Mouse (Mus musculus): ENCODE results near the gene Cmtm5. TPM values are rescaled to one million over a fixed set of nuclear protein-coding genes. Genes with fewer than 3 reads are reported as not detected.
"Not testable (repeated sequence)": the region's sequence is repeated elsewhere in the genome, so short reads cannot be mapped to it uniquely, and the experiment has no call there.

Gene Cmtm5
- polyA plus RNA-seq, 1 experiment from 2014 or later: 8.3 TPM

DNA sequence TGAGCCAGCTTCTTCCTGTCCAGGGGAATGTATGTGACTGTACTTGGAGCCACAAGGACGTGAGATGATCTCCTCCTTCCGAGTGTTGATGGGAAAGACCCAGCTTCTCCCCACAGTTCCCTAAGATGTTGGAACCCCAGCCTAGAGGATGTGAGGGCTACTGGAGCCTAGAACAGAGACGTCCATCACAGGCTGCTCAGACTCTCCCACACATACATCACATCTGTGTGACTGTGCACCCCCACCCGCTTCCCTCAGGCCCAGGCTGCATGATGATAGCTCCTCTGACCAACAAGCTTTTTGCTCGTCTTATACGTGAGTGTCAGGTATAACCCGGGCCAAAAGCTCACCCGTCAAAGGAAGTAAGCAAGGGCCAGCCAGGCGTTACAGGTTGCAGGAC is 12.7 kb downstream of the Cmtm5 start:
- Histone ChIP-seq H3K4me1 (no peaks in the 10 kb centered on the region), H3K36me3 (no peaks in the 10 kb centered on the region), H3K27me3 (no peaks in the 10 kb centered on the region), H3K9me3 (no peaks in the 10 kb centered on the region), H3K9ac (no peak overlapping the region), H3K27ac (no peak overlapping the region), H3K4me2 (no peak overlapping the region), H3K4me3 (no peak overlapping the region)
- whole genome bisulfite sequencing: 85% methylated on average over 9 of the region's 9 CpGs
- ATAC-seq (ENCODE audit: insufficient number of reproducible peaks, insufficient read depth, low FRiP score, low TSS enrichment, low read depth): no peak

DNA sequence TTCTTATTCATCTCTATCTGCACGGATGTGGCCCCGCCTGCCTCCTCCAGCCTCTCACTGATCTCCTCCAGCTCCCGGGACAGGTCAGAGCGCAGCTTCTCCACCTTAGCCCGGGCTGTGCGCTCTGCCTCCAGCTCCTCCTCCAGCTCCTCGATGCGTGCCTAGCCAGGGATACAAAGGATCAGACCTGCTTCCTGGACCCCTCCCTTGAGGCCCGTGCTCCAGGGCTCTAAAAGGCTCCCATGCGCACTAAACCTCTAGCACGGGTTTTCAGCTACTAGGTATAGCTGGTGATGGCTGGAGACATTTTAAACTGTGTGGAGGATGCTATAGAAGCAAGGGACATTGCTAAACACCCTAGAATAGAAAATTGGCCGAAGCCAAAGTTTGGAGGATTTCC is 14.4 kb downstream of the Cmtm5 start:
- H3K4me1 ChIP-seq: no peaks in the 10 kb centered on the region
- no peaks in the 10 kb centered on the region for H3K36me3 ChIP-seq
- no peak overlapping the region for H3K4me3 ChIP-seq
- H3K27ac ChIP-seq: no peak overlapping the region
- whole genome bisulfite sequencing: 63% methylated on average over 12 of the region's 12 CpGs
- no peaks in the 10 kb centered on the region for H3K27me3 ChIP-seq
- ATAC-seq (ENCODE audit: insufficient number of reproducible peaks, insufficient read depth, low FRiP score, low TSS enrichment, low read depth): no peak
- no peak overlapping the region for H3K4me2 ChIP-seq
- no peak overlapping the region for H3K9ac ChIP-seq
- no peaks in the 10 kb centered on the region for H3K9me3 ChIP-seq

GRCm38 (mm10) chr14:54951587-54951986 is 15.5 kb downstream of the Cmtm5 start:
- 87% methylated on average over 6 of the region's 6 CpGs for WGBS
- no peak overlapping the region for H3K27ac ChIP-seq
- H3K36me3 ChIP-seq: no peaks in the 10 kb centered on the region
- no peak overlapping the region for H3K9ac ChIP-seq
- ATAC-seq (ENCODE audit: insufficient number of reproducible peaks, insufficient read depth, low FRiP score, low TSS enrichment, low read depth): no peak
- no peak overlapping the region for H3K4me2 ChIP-seq
- H3K4me1 ChIP-seq: no peaks in the 10 kb centered on the region
- H3K9me3 ChIP-seq: no peaks in the 10 kb centered on the region
- no peak overlapping the region for H3K4me3 ChIP-seq
- H3K27me3 ChIP-seq: no peaks in the 10 kb centered on the region

DNA sequence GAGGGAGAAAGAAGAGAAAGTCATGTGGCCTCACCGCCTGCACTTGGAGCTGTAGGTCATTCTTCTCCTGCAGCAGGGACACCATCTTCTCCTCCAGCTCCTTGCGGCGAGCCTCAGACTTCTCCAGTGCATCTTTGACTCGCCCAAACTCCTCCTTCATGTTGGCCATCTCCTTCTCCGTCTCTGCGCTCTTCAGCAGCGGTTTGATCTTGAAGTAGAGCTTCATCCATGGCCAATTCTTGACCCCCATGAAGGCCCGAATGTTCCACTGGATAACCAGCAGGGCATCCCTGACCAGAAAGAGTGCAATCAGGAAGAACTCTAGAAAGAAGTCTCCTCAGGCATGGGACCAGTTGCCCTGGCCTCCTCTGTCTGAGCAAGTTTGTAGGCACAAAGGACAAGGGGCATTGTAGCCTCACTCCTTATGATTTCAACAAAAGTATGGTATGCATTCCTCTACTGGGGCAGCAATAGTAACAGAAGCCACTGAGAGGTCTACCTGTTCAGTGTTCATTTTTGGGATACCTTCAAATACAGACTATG is 17.7 kb downstream of the Cmtm5 start:
- no peak overlapping the region for H3K9ac ChIP-seq
- H3K4me3 ChIP-seq: no peak overlapping the region
- no peak for ATAC-seq (ENCODE audit: insufficient number of reproducible peaks, insufficient read depth, low FRiP score, low TSS enrichment, low read depth)
- no peaks in the 10 kb centered on the region for H3K36me3 ChIP-seq
- H3K4me2 ChIP-seq: no peak overlapping the region
- 92% methylated on average over 8 of the region's 8 CpGs for WGBS
- no peak overlapping the region for H3K27ac ChIP-seq
- H3K27me3 ChIP-seq: no peaks in the 10 kb centered on the region
- H3K9me3 ChIP-seq: no peaks in the 10 kb centered on the region
- no peaks in the 10 kb centered on the region for H3K4me1 ChIP-seq

DNA sequence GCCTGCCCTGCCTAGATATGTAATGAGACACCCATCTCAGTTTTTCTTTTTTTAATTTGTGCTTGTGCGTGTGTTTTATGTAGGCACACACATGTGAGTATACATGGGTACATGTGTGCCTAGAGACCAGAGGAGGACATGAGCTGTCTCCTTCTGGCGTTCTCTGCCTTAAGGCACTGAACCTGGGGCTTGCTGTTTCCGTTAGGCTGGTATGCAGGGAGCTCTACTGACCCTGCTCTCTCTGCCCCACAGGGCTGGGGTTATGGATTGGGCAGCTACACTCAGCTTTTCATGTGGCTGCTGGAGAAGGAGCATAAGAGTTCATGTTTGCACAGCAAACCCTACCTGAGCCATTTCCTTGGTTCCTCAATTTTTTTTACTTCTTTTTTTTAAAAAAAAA is 18.4 kb downstream of the Cmtm5 start:
- no peak overlapping the region for H3K4me2 ChIP-seq
- H3K27me3 ChIP-seq: no peaks in the 10 kb centered on the region
- no peaks in the 10 kb centered on the region for H3K9me3 ChIP-seq
- no peaks in the 10 kb centered on the region for H3K36me3 ChIP-seq
- ATAC-seq (ENCODE audit: insufficient number of reproducible peaks, insufficient read depth, low FRiP score, low TSS enrichment, low read depth): no peak
- 60% methylated on average over 3 of the region's 3 CpGs for WGBS
- H3K4me1 ChIP-seq: no peaks in the 10 kb centered on the region
- no peak overlapping the region for H3K27ac ChIP-seq
- H3K9ac ChIP-seq: no peak overlapping the region
- no peak overlapping the region for H3K4me3 ChIP-seq

- Histone ChIP-seq H3K36me3 (no peaks in the 10 kb centered on the region), H3K4me1 (no peaks in the 10 kb centered on the region), H3K4me3 (no peak overlapping the region), H3K4me2 (no peak overlapping the region), H3K27ac (no peak overlapping the region), H3K27me3 (no peaks in the 10 kb centered on the region), H3K9me3 (no peaks in the 10 kb centered on the region), H3K9ac (no peak overlapping the region)
- 83% methylated on average over 3 of the region's 3 CpGs for WGBS
- no peak for ATAC-seq (ENCODE audit: insufficient number of reproducible peaks, insufficient read depth, low FRiP score, low TSS enrichment, low read depth)
Observed at GRCm38 (mm10) chr14:54955481-54955880, 19.4 kb downstream of the Cmtm5 start.

- no peak overlapping the region for H3K9ac ChIP-seq
- H3K4me1 ChIP-seq: 0 out of 2 replicates have a peak, but pooled peaks cover 3% of the 10 kb centered on the region
- ATAC-seq (ENCODE audit: insufficient number of reproducible peaks, insufficient read depth, low FRiP score, low TSS enrichment, low read depth): no peak
- WGBS: 81% methylated on average over 9 of the region's 9 CpGs
- no peaks in the 10 kb centered on the region for H3K9me3 ChIP-seq
- H3K27ac ChIP-seq: no peak overlapping the region
- no peak overlapping the region for H3K4me3 ChIP-seq
- H3K36me3 ChIP-seq: no peaks in the 10 kb centered on the region
- H3K27me3 ChIP-seq: no peaks in the 10 kb centered on the region
- no peak overlapping the region for H3K4me2 ChIP-seq
Observed at GRCm38 (mm10) chr14:54956533-54956932, 20.5 kb downstream of the Cmtm5 start.

- Histone ChIP-seq H3K9me3 (no peaks in the 10 kb centered on the region), H3K4me3 (no peak overlapping the region), H3K27ac (no peak overlapping the region), H3K36me3 (no peaks in the 10 kb centered on the region), H3K9ac (no peak overlapping the region), H3K4me1 (0 out of 2 replicates have a peak, but pooled peaks cover 3% of the 10 kb centered on the region), H3K4me2 (no peak overlapping the region), H3K27me3 (no peaks in the 10 kb centered on the region)
- no peak for ATAC-seq (ENCODE audit: insufficient number of reproducible peaks, insufficient read depth, low FRiP score, low TSS enrichment, low read depth)
- WGBS: 75% methylated on average over 4 of the region's 4 CpGs
Observed at GRCm38 (mm10) chr14:54958503-54958902, 22.4 kb downstream of the Cmtm5 start.

DNA sequence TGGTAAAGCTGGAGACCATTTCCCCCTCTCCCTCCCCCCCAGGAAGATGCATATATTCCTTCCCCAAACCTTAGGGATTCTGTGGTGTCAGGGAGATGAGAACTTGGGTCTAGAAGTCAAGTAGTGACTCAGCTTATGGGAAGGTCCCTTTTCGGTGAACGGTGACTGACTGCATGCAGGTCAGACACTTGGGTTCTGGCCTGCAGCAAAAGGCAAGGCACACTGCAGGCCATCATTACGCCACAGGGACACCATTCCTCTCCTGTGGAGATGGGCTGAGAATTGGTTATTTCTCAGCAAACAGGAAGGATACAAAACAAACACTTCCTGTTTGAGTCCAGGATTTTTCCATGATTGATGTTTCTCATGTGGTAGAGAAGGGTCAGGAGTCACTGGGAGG is 23.1 kb downstream of the Cmtm5 start:
- no peak for ATAC-seq (ENCODE audit: insufficient number of reproducible peaks, insufficient read depth, low FRiP score, low TSS enrichment, low read depth)
- Histone ChIP-seq H3K4me1 (0 out of 2 replicates have a peak, but pooled peaks cover 3% of the 10 kb centered on the region), H3K27ac (no peak overlapping the region), H3K4me3 (no peak overlapping the region), H3K9me3 (no peaks in the 10 kb centered on the region), H3K36me3 (no peaks in the 10 kb centered on the region), H3K9ac (no peak overlapping the region), H3K27me3 (no peaks in the 10 kb centered on the region), H3K4me2 (no peak overlapping the region)
- WGBS: 98% methylated on average over 3 of the region's 3 CpGs

DNA sequence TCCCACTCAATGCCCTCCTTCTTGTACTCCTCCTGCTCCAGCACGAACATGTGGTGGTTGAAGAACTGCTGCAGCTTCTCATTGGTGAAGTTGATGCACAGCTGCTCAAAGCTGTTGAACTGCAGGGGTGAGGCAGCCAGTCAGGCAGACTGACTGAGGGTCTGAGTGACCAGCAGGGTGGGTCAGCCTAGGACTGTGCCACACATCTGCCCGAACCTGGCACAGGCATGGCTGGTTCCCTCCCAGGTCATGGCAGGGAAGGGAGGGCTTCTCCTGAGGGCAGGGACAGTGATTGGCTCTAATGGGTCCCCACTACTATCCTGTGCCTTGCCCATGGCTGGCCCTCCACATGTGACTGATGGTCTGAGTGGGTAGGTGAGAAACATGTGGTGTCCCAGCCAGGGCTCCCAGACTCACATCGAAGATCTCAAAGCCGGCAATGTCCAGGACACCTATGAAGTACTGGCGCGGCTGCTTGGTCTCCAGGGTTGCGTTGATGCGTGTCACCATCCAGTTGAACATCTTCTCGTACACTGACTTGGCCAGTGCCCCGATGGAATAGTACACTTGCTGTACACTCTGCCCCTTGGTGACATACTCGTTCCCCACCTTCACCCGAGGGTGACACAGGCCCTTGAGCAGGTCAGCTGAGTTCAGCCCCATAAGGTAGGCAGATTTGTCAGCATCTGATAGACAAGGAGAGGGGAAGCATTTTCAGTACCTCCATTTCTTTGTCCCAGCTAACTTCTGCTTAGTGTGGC is 24.0 kb downstream of the Cmtm5 start:
- H3K9me3 ChIP-seq; H3K27ac ChIP-seq; H3K4me2 ChIP-seq; ATAC-seq (ENCODE audit: insufficient number of reproducible peaks, insufficient read depth, low FRiP score, low TSS enrichment, low read depth); H3K4me3 ChIP-seq; H3K36me3 ChIP-seq; H3K4me1 ChIP-seq; H3K27me3 ChIP-seq; H3K9ac ChIP-seq: not testable (repeated sequence)
- WGBS: 88% methylated on average over 12 of the region's 12 CpGs

- WGBS: 68% methylated on average over 10 of the region's 10 CpGs
- no peaks in the 10 kb centered on the region for H3K36me3 ChIP-seq
- ATAC-seq (ENCODE audit: insufficient number of reproducible peaks, insufficient read depth, low FRiP score, low TSS enrichment, low read depth): no peak
- no peak overlapping the region for H3K4me2 ChIP-seq
- no peak overlapping the region for H3K9ac ChIP-seq
- no peak overlapping the region for H3K27ac ChIP-seq
- H3K27me3 ChIP-seq: no peaks in the 10 kb centered on the region
- 0 out of 2 replicates have a peak, but pooled peaks cover 3% of the 10 kb centered on the region for H3K4me1 ChIP-seq
- no peak overlapping the region for H3K4me3 ChIP-seq
- no peaks in the 10 kb centered on the region for H3K9me3 ChIP-seq
Observed at GRCm38 (mm10) chr14:54960769-54961168, 24.7 kb downstream of the Cmtm5 start.

- Histone ChIP-seq H3K4me3 (no peak overlapping the region), H3K4me2 (no peak overlapping the region), H3K27ac (no peak overlapping the region), H3K4me1 (0 out of 2 replicates have a peak, but pooled peaks cover 3% of the 10 kb centered on the region), H3K27me3 (no peaks in the 10 kb centered on the region), H3K9me3 (no peaks in the 10 kb centered on the region), H3K36me3 (no peaks in the 10 kb centered on the region), H3K9ac (no peak overlapping the region)
- no peak for ATAC-seq (ENCODE audit: insufficient number of reproducible peaks, insufficient read depth, low FRiP score, low TSS enrichment, low read depth)
- WGBS: 77% methylated on average over 5 of the region's 5 CpGs
Observed at GRCm38 (mm10) chr14:54961487-54961886, 25.4 kb downstream of the Cmtm5 start.

Data from embryonic facial prominence, embryonic 13.5 days (tissue).